Mouse (Mus musculus) neural tube, embryonic 15.5 days (tissue): ENCODE results near the gene Samd11. TPM values are rescaled to one million over a fixed set of nuclear protein-coding genes. Genes with fewer than 3 reads are reported as not detected.

Experiments
- ATAC-seq: fragments of 200-750 bp; cut with Nextera tagmentation; 2 replicates; pipeline ENCODE4 v1.8.0; 2017; ENCODE audit warnings: mild to moderate bottlenecking, moderate TSS enrichment, moderate library complexity; ENCODE audit not compliant: low FRiP score
- H3K27ac ChIP-seq: fragments of 300-500 bp; sonication (generic); replicated peaks from 2 replicates; pipeline ENCODE4 v1.5.1; 2015; ENCODE audit warnings: mild to moderate bottlenecking, inconsistent platforms
- H3K27me3 ChIP-seq: fragments of 300-500 bp; sonication (generic); replicated peaks from 2 replicates; pipeline ENCODE4 v1.6.1; 2015; ENCODE audit warnings: inconsistent platforms
- H3K36me3 ChIP-seq: fragments of 300-500 bp; sonication (generic); 2 replicates; pipeline ENCODE4 v1.6.1; 2015; ENCODE audit warnings: inconsistent platforms
- H3K4me1 ChIP-seq: fragments of 300-500 bp; sonication (generic); 2 replicates; pipeline ENCODE4 v1.6.1; 2015; ENCODE audit warnings: inconsistent platforms
- H3K4me2 ChIP-seq: fragments of 300-500 bp; sonication (generic); 2 replicates; pipeline ENCODE4 v1.6.1; 2015; ENCODE audit warnings: inconsistent platforms, mild to moderate bottlenecking, moderate library complexity
- H3K4me3 ChIP-seq: fragments of 300-500 bp; sonication (generic); replicated peaks from 2 replicates; pipeline ENCODE4 v1.5.1; 2015; ENCODE audit warnings: mild to moderate bottlenecking, inconsistent platforms
- H3K9ac ChIP-seq: fragments of 300-500 bp; sonication (generic); replicated peaks from 2 replicates; pipeline ENCODE4 v1.6.1; 2015; ENCODE audit warnings: mild to moderate bottlenecking, inconsistent platforms
- H3K9me3 ChIP-seq: fragments of 300-500 bp; sonication (generic); replicated peaks from 2 replicates; pipeline ENCODE4 v1.6.1; 2016; ENCODE audit warnings: inconsistent platforms
- WGBS: fragments of 180-500 bp; shearing (Covaris S2); methylation state at CpG from one replicate; pipeline ENCODE4 v1.1.7; 2015; ENCODE audit warnings: mixed read lengths; 5-methylcytosine and 5-hydroxymethylcytosine counted together
- polyA plus RNA-seq: library from polyadenylated mRNA; unstranded; fragments of >200 nt; fragmentation: Nextera tagmentation; extraction: Ambion mirVana; gene quantifications from 2 replicates; pipeline ENCODE4 v1.2.1, GENCODE M21; 2015

Gene Samd11
- polyA plus RNA-seq, 1 experiment from 2014 or later, result 1.7 TPM

DNA sequence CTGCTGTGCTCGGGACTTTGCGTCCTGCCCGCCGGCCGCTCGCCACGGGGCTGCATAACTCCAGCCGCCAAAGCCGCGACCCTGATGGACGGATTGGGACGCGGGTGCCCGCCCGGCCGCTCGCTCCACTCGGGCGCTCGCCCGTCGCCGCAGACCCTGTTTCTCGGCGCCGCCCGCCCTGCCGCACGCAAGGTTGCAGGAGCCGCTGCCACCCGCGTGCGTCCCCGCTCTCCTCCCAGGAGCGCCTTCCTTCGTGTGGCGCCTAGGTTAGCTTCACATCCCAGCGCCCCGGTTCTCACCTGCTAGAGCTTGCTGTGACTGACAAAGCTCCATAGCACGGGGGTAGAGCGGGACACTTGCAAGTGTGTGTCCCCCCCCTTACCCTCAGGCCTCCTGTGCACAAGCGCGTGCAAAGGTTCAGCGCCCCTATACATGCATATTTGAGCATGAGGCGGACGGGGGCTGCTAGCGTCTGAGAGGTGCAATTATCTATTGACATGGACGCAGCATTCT, 20.7 kb downstream of the Samd11 start, which contains the start of gene Plekhn1:
Gene Plekhn1, minus strand, starts transcription at position 157 of the 513 bp plus-strand sequence.
- Histone ChIP-seq H3K27me3 (no peaks in the 10 kb centered on the region), H3K27ac (peak within 1 kb of the TSS; percentile 94), H3K4me3 (peak within 1 kb of the TSS; percentile 73), H3K9me3 (no peaks in the 10 kb centered on the region), H3K9ac (peak within 1 kb of the TSS; percentile 75), H3K4me2 (peak within 1 kb of the TSS; percentile 92), H3K4me1 (peaks cover 23% of the 10 kb centered on the region), H3K36me3 (peaks cover 56% of the 10 kb centered on the region)
- peak; percentile 48 for ATAC-seq
- WGBS, result 0% methylated on average over 26 of the region's 48 CpGs

DNA sequence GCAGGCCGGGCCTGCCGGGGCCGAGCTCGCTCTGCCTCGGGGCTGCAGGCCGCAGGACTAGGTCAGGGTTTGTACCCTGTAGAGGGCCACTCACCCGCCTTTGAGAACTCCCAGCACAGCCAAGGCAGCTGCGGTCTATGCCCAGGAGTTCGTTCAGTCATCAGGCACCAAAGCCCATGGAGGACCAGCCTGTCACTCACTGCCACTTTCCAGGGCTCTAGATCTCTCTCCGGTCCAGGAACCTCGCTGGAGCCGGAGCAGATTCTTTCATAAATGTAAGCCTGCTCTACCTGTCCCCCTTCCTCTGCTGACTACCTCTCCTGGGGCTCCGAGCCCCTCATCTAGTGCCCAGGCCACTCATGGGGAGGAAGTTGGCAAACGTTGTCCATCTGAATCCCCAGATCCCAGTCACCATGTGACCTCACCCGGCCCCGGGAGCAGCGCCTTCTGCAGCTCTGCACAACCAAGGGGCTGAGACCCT, 21.4 kb downstream of the Samd11 start:
- Histone ChIP-seq H3K4me1 (peaks cover 23% of the 10 kb centered on the region), H3K9ac (peak overlapping the region; percentile 75), H3K36me3 (peaks cover 56% of the 10 kb centered on the region), H3K9me3 (no peaks in the 10 kb centered on the region), H3K4me2 (peak overlapping the region; percentile 92), H3K27me3 (no peaks in the 10 kb centered on the region), H3K4me3 (peak overlapping the region; percentile 73), H3K27ac (peak overlapping the region; percentile 90)
- 6% methylated on average over 17 of the region's 17 CpGs for WGBS
- ATAC-seq, result peak; percentile 23; the same call in 1 of the 2 replicates

DNA sequence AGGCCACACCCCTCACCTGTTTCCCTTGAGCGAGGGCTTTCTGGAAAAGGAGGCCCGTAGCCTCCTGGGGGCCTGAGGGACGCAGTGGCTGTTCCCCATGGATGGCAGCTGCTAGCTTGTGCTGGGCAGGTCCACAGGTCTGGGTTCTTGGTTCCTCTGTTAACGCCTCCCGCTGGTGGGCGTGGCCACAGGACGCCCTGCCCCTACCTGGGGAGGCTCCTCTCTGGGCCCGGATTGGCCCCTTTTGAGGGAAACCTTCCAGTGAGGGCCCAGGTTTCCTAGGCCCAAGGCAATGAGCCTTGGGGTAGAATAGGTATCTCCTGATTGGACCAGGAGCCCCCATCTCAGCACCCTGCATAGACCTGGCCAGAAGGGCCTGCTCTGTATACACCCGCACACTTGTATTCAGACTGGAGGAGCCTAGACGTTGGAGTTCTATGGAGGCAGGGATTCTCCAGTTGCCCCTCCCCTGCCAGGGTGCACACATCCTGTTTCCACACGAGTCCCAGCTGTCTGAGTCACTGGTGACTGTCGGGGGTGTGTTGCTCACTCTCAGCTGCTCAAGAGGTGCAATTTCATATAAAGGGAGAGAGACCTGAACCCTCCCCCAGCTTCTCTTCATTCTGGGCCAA, 26.9 kb downstream of the Samd11 start:
- H3K27ac ChIP-seq, result no peak overlapping the region
- 24% methylated on average over 12 of the region's 12 CpGs for WGBS
- peaks cover 12% of the 10 kb centered on the region for H3K4me1 ChIP-seq
- H3K27me3 ChIP-seq, result no peaks in the 10 kb centered on the region
- no peak overlapping the region for H3K4me2 ChIP-seq
- H3K9ac ChIP-seq, result no peak overlapping the region
- no peak for ATAC-seq
- H3K9me3 ChIP-seq, result no peaks in the 10 kb centered on the region
- H3K4me3 ChIP-seq, result no peak overlapping the region
- peaks cover 48% of the 10 kb centered on the region for H3K36me3 ChIP-seq

DNA sequence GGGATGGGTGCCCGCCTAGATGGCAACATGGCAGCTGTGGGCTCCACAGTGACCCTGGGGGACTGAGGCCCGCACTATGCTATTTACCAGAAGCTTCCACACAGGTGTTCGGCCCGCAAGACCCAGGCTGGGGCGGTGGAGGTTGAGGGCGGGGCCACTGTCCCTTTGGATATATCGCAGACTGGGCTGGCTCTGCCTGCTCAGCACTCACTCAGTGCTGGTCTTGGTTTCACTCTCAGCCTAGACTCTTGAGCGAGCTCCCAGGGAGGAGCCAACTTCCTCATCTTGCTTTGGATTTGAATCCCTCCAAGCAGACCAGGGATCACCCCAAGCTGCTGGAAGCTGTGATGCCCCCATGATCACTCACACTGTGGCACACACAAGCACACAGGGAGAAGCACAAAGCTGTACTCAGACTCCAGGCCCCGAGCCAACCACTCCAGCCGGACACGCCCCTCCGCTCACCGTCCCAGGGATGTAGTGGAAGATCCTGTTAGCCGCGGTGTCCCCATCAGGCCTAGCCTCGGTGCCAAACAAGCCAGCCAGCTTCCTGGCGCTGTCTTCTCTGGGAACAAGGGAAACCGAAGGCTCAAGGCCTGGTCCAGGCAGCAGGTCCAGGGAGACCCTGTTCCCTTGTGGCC, 27.6 kb downstream of the Samd11 start:
- Histone ChIP-seq H3K4me1 (peaks cover 6% of the 10 kb centered on the region; the same call in 1 of the 2 replicates), H3K9me3 (no peaks in the 10 kb centered on the region), H3K4me3 (no peak overlapping the region), H3K4me2 (no peak overlapping the region), H3K36me3 (peaks cover 45% of the 10 kb centered on the region), H3K27me3 (no peaks in the 10 kb centered on the region), H3K27ac (no peak overlapping the region), H3K9ac (no peak overlapping the region)
- no peak for ATAC-seq
- WGBS, result 39% methylated on average over 18 of the region's 18 CpGs

DNA sequence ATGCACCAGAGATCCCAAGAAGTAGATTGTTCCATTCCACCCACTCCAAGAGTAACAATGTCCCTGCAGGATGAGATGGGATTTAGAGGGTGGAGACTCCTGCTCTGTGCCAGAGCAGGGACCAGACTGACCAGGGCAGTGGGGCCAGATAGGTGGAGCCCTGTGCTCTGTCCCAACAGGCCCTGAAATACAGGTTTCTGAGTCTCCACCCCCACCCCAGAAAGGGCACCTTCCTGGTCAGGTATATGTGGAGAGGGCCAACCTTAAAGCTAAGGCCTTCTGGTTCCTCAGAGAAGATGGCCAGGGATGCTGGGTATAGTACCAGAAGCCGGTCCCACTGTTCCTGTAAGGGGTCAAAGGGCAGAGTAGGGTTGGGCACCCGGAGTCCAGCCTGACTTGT, 31.2 kb downstream of the Samd11 start:
- H3K36me3 ChIP-seq, result peaks cover 25% of the 10 kb centered on the region
- no peak overlapping the region for H3K4me3 ChIP-seq
- peaks cover 6% of the 10 kb centered on the region; the same call in 1 of the 2 replicates for H3K4me1 ChIP-seq
- no peaks in the 10 kb centered on the region for H3K9me3 ChIP-seq
- no peaks in the 10 kb centered on the region for H3K27me3 ChIP-seq
- no peak overlapping the region for H3K9ac ChIP-seq
- H3K27ac ChIP-seq, result no peak overlapping the region
- WGBS, result 90% methylated on average over 2 of the region's 2 CpGs
- no peak overlapping the region for H3K4me2 ChIP-seq
- no peak for ATAC-seq

DNA sequence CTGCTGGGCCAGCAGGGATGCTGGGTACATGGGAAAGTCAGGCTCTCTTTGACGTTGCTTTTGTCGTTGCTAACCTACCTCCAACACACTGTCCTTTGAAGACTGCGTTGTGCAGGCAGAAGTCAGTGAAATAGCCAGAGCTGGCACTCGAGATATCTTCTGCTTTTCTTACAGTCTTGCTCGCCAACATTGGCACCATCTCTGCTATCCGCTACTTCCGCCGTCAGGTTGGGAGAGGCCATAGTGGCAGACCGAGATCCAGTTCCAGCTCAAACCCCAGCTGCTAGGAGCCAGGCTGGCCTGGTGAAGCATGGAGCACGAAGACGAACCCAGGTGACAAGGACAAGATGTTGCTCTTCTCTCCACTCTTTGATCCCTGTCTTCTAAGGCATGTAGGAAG, 35.5 kb downstream of the Samd11 start:
- H3K9ac ChIP-seq, result no peak overlapping the region
- no peak overlapping the region for H3K4me3 ChIP-seq
- no peaks in the 10 kb centered on the region for H3K4me1 ChIP-seq
- no peak for ATAC-seq
- H3K9me3 ChIP-seq, result no peaks in the 10 kb centered on the region
- peaks cover 21% of the 10 kb centered on the region; the same call in 1 of the 2 replicates for H3K36me3 ChIP-seq
- no peak overlapping the region for H3K4me2 ChIP-seq
- no peaks in the 10 kb centered on the region for H3K27me3 ChIP-seq
- 95% methylated on average over 11 of the region's 11 CpGs for WGBS
- no peak overlapping the region for H3K27ac ChIP-seq

DNA sequence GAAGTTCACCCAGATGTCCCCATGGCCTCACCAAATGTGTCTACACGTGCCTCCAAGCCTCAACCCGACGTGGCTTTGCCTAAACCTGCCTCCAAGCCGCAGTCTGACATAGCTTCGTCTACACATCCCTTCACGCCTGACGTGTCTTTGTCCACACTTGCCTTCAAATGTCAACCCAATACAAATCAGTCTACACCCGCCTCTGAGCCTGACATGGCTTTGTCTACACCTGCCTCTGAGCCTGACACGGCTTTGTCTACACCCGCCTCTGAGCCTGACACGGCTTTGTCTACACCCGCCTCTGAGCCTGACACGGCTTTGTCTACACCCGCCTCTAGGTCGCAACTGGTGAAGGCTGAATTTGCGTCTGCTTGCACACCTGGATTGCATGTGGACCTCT, 37.6 kb downstream of the Samd11 start:
- no peaks in the 10 kb centered on the region for H3K4me1 ChIP-seq
- WGBS, result 89% methylated on average over 16 of the region's 16 CpGs
- ATAC-seq, result no peak

DNA sequence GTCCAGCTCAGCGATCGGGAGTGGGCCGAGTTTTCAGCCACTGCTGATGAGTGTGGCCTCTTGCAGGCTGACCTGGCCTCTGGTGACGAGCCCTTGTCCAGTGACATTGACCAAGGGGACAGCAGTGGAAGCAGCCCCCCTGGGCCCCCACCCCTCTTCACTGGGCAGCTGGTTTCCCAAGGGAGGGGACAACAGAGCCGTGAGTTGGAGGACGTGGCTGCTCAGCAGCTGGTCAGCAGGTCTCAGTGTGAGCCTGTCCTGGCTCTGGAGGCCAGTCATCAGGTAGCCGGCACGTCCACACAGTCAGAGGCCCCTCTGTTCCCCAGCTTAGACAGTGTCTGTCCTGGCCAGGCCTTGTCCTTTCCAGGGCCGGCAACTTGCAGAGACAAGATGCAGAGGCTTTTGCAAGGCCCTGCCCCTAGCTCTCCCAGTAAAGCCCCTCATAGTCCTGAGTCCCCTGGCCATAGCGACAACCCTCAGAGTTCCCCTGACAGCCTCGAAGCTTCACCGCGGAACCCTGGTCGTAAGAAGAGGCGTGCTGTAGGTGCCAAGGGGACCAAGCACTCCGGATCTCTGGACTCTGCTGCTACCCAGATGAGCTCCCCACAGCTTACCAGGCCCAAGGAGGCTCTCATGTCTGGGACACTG, 38.3 kb downstream of the Samd11 start:
- 84% methylated on average over 16 of the region's 16 CpGs for WGBS
- Histone ChIP-seq H3K27me3 (no peaks in the 10 kb centered on the region), H3K9me3 (no peaks in the 10 kb centered on the region), H3K4me2 (no peak overlapping the region), H3K27ac (no peak overlapping the region), H3K9ac (no peak overlapping the region), H3K36me3 (peaks cover 9% of the 10 kb centered on the region; the same call in 1 of the 2 replicates), H3K4me3 (no peak overlapping the region), H3K4me1 (no peaks in the 10 kb centered on the region)
- ATAC-seq, result no peak

More for the DNA sequence above, 37.6 kb downstream of the Samd11 start:
- H3K4me2 ChIP-seq, result no peak overlapping the region
- H3K4me3 ChIP-seq, result no peak overlapping the region
- no peak overlapping the region for H3K27ac ChIP-seq
- H3K9ac ChIP-seq, result no peak overlapping the region
- H3K36me3 ChIP-seq, result peaks cover 16% of the 10 kb centered on the region; the same call in 1 of the 2 replicates
- H3K9me3 ChIP-seq, result no peaks in the 10 kb centered on the region
- no peaks in the 10 kb centered on the region for H3K27me3 ChIP-seq

DNA sequence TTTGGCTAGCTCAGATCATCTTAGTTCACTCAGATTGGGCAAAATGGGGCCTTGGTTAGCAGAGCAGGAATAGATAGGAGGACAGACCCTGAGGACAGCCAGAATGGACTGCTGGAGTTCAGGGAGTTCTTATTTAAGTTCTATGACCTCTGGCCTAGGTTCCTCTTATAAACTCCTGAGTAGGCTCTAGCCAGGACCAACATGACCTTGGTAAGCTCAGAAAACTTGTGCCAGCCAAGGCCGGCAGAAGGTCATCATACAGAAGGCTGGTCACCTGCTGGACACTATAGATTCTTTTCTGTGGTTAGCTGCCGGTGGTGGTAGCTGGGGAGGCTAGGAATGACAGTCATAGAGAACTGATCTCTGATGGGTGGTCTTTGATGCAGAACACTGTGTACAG, 39.3 kb downstream of the Samd11 start:
- 93% methylated on average over 2 of the region's 2 CpGs for WGBS

DNA sequence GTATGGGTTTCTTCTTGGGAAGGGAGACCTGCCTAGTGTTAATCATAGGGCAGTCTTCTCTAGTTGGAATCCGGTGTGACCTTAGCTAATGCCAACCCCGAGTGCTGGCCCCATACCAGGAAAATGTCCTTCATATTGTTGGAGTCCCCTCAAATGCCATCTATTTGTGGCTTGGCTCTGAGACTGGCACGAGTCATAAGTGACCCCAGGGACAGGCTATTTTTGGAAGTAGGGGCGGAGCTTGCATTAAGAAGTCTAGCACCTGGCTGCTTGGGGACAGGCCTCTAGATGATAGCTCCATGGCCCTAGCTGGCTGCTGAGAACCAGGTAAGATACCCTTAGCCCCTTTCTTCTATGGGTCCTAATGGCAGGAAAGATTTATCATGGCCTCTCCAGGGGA, 39.8 kb downstream of the Samd11 start, which contains the start of gene Perm1:
Gene Perm1, plus strand, starts transcription at position 220 of the 400 bp plus-strand sequence.
- H3K9me3 ChIP-seq, result no peaks in the 10 kb centered on the region
- ATAC-seq, result no peak
- whole genome bisulfite sequencing, result 79% methylated on average over 4 of the region's 4 CpGs
- H3K4me1 ChIP-seq, result no peaks in the 10 kb centered on the region
- H3K36me3 ChIP-seq, result no peaks in the 10 kb centered on the region
- no peak within 1 kb of the TSS for H3K4me2 ChIP-seq
- no peaks in the 10 kb centered on the region for H3K27me3 ChIP-seq
- no peak within 1 kb of the TSS for H3K4me3 ChIP-seq
- no peak within 1 kb of the TSS for H3K9ac ChIP-seq
- H3K27ac ChIP-seq, result no peak within 1 kb of the TSS

More for the DNA sequence above, 39.3 kb downstream of the Samd11 start:
- no peaks in the 10 kb centered on the region for H3K4me1 ChIP-seq
- no peak overlapping the region for H3K27ac ChIP-seq
- H3K4me2 ChIP-seq, result no peak overlapping the region
- peaks cover 2% of the 10 kb centered on the region; the same call in 1 of the 2 replicates for H3K36me3 ChIP-seq
- no peak overlapping the region for H3K4me3 ChIP-seq
- ATAC-seq, result no peak
- H3K27me3 ChIP-seq, result no peaks in the 10 kb centered on the region
- H3K9me3 ChIP-seq, result no peaks in the 10 kb centered on the region
- no peak overlapping the region for H3K9ac ChIP-seq

DNA sequence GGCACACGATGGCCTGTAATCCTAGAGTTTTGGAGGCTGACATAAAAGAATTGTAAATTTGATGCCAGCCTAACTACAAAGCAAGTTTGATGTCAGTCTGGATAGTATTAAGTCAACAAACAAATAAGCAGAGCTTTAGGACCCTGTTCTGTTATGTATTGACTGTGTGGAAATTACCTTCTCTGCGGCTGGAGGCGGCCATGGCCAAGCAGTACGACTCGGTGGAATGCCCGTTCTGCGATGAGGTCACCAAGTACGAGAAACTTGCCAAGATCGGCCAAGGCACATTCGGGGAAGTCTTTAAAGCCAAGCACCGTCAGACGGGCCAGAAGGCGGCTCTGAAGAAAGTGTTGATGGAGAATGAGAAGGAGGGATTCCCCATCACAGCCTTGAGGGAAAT, 42.3 kb downstream of the Samd11 start:
- Histone ChIP-seq H3K9ac (no peak overlapping the region), H3K36me3 (no peaks in the 10 kb centered on the region), H3K27me3 (no peaks in the 10 kb centered on the region), H3K4me2 (no peak overlapping the region), H3K4me3 (no peak overlapping the region), H3K4me1 (no peaks in the 10 kb centered on the region), H3K27ac (no peak overlapping the region), H3K9me3 (no peaks in the 10 kb centered on the region)
- ATAC-seq, result no peak
- WGBS, result 93% methylated on average over 13 of the region's 13 CpGs
